Mouse (Mus musculus) thymus, adult 2 months (tissue): Measurements from ENCODE around the gene Prcd.

ENCODE experiments used
- CTCF ChIP-seq: fragments of 200-500 bp; IDR thresholded peaks from 2 replicates; pipeline ENCODE4 v1.5.1; 2012; ENCODE audit warnings: mild to moderate bottlenecking, control low read depth, low read length, moderate library complexity, borderline replicate concordance; ENCODE audit not compliant: control insufficient read depth, poor library complexity, insufficient read depth; ENCODE audit errors: extremely low read depth
- POLR2A ChIP-seq: fragments of 200-500 bp; IDR thresholded peaks from 2 replicates; pipeline ENCODE4 v1.6.1; 2012; ENCODE audit warnings: mild to moderate bottlenecking, low read length, control low read depth, moderate library complexity; ENCODE audit not compliant: control insufficient read depth, poor library complexity, insufficient read depth; ENCODE audit errors: extremely low read depth

- TF ChIP-seq CTCF (peak; percentile 82; the same call in 1 of the 2 replicates), POLR2A (no peak)
Observed at GRCm38 (mm10) chr11:116625081-116626000, 28.0 kb upstream of the Prcd start.
